Mouse (Mus musculus) limb, embryonic 10.5 days (tissue): ENCODE results near the gene Hoxb8. TPM values are rescaled to one million over a fixed set of nuclear protein-coding genes. Genes with fewer than 3 reads are reported as not detected.
A peak's percentile ranks its signal among the peaks of the same experiment; 100 is the strongest.

ENCODE experiments used
- DNase-seq: peaks from one replicate; pipeline ENCODE4 v3.0.0-alpha.2; 2017; ENCODE audit warnings: low spot score
- H3K27ac ChIP-seq: fragments of 300-500 bp; sonication (generic); 2 replicates; pipeline ENCODE4 v1.5.1; 2016; ENCODE audit warnings: mild to moderate bottlenecking
- H3K27me3 ChIP-seq: fragments of 300-500 bp; sonication (generic); 2 replicates; pipeline ENCODE4 v1.6.1; 2016; ENCODE audit warnings: low read depth, mild to moderate bottlenecking; ENCODE audit not compliant: poor library complexity, severe bottlenecking
- H3K36me3 ChIP-seq: fragments of 300-500 bp; sonication (generic); 2 replicates; pipeline ENCODE4 v1.6.1; 2016; ENCODE audit warnings: mild to moderate bottlenecking, moderate library complexity
- H3K4me1 ChIP-seq: fragments of 300-500 bp; sonication (generic); 2 replicates; pipeline ENCODE4 v1.6.1; 2016
- H3K4me3 ChIP-seq: fragments of 300-500 bp; sonication (generic); 2 replicates; pipeline ENCODE4 v1.5.1; 2016; ENCODE audit warnings: mild to moderate bottlenecking, moderate library complexity
- H3K9me3 ChIP-seq: fragments of 300-500 bp; sonication (generic); replicated peaks from 2 replicates; pipeline ENCODE4 v1.6.1; 2016; ENCODE audit warnings: mild to moderate bottlenecking
- WGBS: fragments of 180-500 bp; shearing (Covaris S2); methylation state at CpG from one replicate; pipeline ENCODE4 v1.1.7; 2016; 5-methylcytosine and 5-hydroxymethylcytosine counted together
- polyA plus RNA-seq: library from polyadenylated mRNA; unstranded; fragments of >200 nt; fragmentation: Nextera tagmentation; extraction: Ambion mirVana; gene quantifications from 2 replicates; pipeline ENCODE4 v1.2.1, GENCODE M21; 2016

The Hoxb8 gene
- polyA plus RNA-seq, 1 experiment from 2014 or later, result 0.95 TPM

DNA sequence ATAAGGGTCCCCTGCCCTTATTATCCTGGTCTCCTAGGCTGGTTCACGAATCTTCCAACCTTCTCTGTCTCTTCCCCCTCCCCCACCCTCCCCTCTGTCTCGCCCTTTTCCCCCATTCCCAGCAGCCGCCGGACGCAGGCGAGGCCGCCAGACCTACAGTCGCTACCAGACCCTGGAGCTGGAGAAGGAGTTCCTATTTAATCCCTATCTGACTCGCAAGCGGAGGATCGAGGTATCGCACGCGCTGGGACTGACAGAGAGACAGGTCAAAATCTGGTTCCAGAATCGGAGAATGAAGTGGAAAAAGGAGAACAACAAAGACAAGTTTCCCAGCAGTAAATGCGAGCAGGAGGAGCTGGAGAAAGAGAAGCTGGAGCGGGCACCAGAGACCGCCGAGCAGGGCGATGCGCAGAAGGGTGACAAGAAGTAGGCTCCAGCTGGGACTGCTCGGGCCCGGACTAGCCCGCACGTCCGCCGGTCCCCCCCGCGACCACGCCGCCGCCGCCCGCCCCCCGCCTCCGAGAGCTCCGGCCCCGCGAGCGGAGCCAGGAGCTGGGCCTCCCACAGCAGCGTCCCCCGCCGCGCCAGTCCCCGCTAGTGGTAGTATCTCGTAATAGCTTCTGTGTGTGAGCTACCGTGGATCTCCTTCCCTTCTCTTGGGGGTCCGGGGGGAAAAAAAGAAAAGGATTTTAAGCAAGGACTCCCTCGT is 2.5 kb downstream of the Hoxb8 start:
- Histone ChIP-seq H3K4me1 (peaks cover 76% of the 10 kb centered on the region), H3K9me3 (no peaks in the 10 kb centered on the region), H3K36me3 (no peaks in the 10 kb centered on the region), H3K27me3 (peaks cover 99% of the 10 kb centered on the region), H3K4me3 (peak overlapping the region; percentile 65), H3K27ac (peak overlapping the region; percentile 89)
- DNase-seq, result peak; percentile 77
- WGBS, result under 1% methylated on average over 49 of the region's 49 CpGs

DNA sequence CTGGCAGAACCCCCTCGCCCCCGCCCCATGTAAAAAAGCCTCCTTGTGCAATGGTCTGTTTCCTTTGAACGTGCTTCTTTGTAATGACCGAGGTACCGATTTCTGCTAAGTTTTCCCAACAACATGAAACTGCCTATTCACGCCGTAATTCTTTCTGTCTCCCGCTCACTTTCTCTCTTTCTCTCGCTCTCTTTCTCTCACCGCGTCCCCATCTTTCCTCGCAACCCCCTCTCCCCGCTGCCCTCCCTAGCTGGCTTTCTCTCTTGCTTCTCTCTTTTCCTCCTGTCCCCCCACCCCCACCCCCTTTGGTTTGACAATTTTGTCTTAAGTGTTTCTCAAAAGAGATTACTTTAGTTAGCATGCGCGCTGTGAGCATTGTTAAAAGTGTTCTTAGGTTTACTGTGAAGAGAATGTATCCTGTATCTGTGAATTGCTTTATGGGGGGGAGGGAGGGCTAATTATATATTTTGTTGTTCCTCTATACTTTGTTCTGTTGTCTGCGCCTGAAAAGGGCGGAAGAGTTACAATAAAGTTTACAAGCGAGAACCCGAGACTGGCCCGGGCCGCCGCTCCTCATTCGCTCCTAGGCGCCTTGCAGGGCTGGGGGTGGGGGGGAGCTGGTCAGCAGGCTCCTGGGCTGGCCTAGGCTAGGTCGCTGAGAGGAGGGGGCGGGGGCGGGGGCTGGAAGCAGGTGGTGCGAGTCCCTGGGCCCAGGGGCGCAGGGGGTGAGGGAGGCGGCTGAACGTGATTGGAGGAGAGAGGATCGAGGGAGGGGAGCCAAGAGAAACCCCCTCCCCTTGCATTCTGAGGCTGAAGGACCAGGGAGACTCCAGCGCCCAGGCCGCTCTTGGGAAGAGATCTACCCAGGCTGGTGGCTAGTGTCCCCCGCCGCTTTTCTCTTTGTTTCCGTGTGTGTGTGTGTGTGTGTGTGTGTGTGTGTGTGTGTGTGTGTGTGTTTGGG is 3.3 kb downstream of the Hoxb8 start:
- DNase-seq, result peak; percentile 87
- Histone ChIP-seq H3K27ac (peak overlapping the region; percentile 89), H3K36me3 (no peaks in the 10 kb centered on the region), H3K4me1 (peaks cover 76% of the 10 kb centered on the region), H3K4me3 (peak overlapping the region; percentile 65), H3K27me3 (peaks cover 99% of the 10 kb centered on the region), H3K9me3 (no peaks in the 10 kb centered on the region)
- whole genome bisulfite sequencing, result under 1% methylated on average over 37 of the region's 37 CpGs

DNA sequence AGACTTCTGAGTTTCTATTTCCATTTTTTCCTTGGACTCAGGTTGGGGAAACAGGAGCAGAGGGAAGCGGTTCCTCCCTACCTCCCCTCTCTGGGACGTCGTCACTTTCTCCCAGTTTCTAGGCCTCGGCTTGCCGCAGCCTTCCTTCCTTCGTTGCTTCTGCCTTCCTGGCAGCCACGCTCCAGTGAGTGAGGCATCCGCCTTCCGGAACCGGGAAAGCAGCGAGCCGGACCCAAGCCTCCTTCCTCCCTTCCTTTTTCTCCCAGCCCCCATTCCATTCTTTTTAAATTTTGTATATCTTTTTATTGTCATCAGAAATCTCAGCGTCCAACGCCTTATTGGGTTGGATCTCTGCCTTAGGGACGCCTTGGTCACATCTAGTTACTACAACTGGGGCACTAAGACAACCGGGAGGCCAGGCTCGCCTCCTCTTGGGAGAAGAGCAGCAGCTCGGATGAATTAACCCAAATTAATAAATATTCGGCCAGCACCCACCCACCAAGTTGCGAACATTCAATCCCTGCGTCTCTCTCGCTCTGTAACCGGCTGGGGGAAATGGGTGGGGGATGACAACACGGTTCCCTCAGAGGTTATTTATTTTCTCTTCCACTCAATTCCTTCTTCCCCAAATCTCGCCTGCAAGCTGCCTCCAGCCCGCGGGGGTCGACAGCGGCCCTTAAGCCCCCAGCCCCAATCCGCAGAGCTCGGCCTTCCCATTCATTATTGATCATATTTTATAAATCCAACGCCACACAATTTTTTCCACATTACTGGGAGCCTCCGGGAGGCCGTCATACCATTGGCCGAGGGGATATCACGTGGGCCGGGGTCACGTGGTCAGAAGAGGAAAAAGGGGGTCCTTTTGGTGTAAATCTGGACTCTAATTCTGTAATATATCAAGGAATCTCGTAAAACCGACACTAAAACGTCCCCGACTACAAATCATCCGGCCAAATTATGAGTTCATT is 4.3 kb downstream of the Hoxb8 start, which contains the start of gene Hoxb7:
Gene Hoxb7, plus strand, starts transcription at position 853 of the 968 bp plus-strand sequence.
- peak; percentile 86 for DNase-seq
- WGBS, result under 1% methylated on average over 43 of the region's 43 CpGs
- H3K4me3 ChIP-seq, result peak within 1 kb of the TSS; percentile 65
- H3K27me3 ChIP-seq, result peaks cover 99% of the 10 kb centered on the region
- no peaks in the 10 kb centered on the region for H3K36me3 ChIP-seq
- peaks cover 84% of the 10 kb centered on the region for H3K4me1 ChIP-seq
- H3K27ac ChIP-seq, result peak within 1 kb of the TSS; percentile 89
- no peaks in the 10 kb centered on the region for H3K9me3 ChIP-seq

DNA sequence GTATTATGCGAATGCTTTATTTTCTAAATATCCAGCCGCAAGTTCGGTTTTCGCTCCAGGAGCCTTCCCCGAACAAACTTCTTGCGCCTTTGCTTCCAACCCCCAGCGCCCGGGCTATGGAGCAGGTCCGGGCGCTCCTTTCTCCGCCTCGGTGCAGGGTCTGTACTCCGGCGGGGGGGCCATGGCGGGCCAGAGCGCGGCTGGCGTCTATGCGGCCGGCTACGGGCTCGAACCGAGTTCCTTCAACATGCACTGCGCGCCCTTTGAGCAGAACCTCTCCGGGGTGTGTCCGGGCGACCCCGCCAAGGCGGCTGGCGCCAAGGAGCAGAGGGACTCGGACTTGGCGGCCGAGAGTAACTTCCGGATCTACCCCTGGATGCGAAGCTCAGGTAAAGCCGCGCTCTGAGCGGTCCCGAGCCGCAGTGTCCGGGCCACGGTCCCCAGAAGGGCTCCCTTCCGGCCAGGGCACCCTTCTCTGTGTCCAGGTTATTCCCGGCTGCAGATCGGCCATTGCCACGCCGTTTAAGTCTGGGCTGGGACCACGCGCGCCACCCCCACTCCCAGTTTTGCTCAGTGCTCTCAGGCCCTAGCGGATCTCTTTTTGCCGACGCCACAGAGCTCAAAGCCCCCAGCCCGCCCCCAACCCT is 5.2 kb downstream of the Hoxb8 start:
- under 1% methylated on average over 55 of the region's 55 CpGs for WGBS
- Histone ChIP-seq H3K9me3 (no peaks in the 10 kb centered on the region), H3K4me1 (peaks cover 82% of the 10 kb centered on the region), H3K4me3 (peak overlapping the region; percentile 65), H3K27ac (peak overlapping the region; percentile 89), H3K27me3 (peaks cover 99% of the 10 kb centered on the region), H3K36me3 (no peaks in the 10 kb centered on the region)
- DNase-seq, result peak; percentile 73

DNA sequence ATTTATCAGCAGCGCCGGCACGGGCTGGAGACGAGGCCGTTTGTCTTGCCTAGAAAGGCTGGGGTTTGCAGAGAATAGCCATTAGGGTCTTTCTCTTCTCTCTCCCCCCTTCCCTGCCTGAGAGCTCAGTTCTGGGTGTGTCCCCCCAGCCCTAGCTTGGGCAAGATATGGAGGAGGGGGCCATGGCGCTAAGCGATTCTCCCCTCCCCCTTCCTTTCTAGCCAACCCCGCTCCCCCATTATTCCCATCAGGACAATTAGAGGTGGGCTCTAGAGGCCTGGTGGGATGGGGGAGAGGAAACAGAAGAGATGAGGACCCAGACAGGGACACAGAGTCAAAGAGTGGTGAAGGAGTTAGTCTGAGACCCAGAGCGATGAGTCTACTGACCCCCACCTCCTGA is 5.7 kb downstream of the Hoxb8 start:
- Histone ChIP-seq H3K4me3 (peak overlapping the region; percentile 65), H3K4me1 (peaks cover 82% of the 10 kb centered on the region), H3K27me3 (peaks cover 99% of the 10 kb centered on the region), H3K36me3 (no peaks in the 10 kb centered on the region), H3K27ac (peak overlapping the region; percentile 89), H3K9me3 (no peaks in the 10 kb centered on the region)
- no peak for DNase-seq
- WGBS, result 2% methylated on average over 9 of the region's 9 CpGs

DNA sequence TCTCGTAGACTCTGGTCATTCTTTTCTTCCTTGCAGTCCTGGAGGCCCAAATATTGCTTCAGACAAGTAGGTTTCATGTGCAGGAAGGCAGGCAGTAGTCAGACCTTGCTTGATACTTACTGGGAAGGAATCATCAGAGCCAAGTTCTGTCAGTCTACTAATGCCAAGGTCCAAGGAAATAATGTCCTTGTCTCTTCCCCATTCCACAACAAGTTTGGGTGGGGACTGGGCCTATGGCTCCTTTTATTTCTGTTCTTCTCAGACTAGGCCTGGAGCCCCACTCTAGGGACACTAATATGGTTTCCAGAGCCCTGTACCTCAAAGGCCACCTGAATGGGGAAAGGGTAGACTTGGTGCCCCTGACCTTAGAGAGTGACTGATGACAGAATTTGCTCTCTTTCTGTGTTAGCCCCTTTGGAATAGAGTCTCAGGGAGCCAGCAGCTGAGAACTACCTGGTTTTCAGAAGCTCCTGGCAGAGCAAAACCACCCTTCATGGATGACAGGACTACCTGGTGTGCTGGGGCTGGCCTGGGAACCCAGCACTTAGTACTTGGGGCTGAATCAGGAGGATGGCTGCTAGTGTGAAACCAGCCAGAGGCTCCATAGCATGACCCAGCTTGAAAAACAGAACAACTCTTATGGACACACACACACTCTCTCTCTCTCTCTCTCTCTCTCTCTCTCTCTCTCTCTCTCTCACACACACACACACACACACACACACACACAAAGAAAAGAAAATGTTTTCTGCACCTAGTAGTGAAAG is 6.9 kb downstream of the Hoxb8 start:
- peaks cover 82% of the 10 kb centered on the region for H3K4me1 ChIP-seq
- H3K9me3 ChIP-seq, result no peaks in the 10 kb centered on the region
- 28% methylated on average over 1 of the region's 1 CpGs for WGBS
- H3K27me3 ChIP-seq, result peaks cover 99% of the 10 kb centered on the region
- DNase-seq, result no peak
- H3K27ac ChIP-seq, result no peak overlapping the region
- no peaks in the 10 kb centered on the region for H3K36me3 ChIP-seq
- no peak overlapping the region for H3K4me3 ChIP-seq

DNA sequence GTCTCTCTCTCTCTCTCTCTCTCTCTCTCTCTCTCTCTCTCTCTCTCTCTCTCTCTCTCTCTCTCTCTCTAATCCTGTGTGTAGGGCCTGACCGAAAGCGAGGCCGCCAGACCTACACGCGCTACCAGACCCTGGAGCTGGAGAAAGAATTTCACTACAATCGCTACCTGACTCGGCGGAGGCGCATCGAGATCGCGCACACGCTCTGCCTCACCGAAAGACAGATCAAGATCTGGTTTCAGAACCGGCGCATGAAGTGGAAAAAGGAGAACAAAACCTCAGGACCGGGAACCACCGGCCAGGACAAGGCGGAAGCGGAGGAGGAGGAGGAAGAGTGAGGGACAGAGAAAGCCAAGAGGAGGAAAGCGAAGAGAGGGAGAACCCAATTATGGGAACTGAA is 7.6 kb downstream of the Hoxb8 start:
- 22% methylated on average over 21 of the region's 21 CpGs for WGBS
- Histone ChIP-seq H3K27ac (no peak overlapping the region), H3K4me1 (peaks cover 80% of the 10 kb centered on the region), H3K9me3 (no peaks in the 10 kb centered on the region), H3K27me3 (peaks cover 99% of the 10 kb centered on the region), H3K36me3 (no peaks in the 10 kb centered on the region), H3K4me3 (no peak overlapping the region)
- DNase-seq, result no peak

DNA sequence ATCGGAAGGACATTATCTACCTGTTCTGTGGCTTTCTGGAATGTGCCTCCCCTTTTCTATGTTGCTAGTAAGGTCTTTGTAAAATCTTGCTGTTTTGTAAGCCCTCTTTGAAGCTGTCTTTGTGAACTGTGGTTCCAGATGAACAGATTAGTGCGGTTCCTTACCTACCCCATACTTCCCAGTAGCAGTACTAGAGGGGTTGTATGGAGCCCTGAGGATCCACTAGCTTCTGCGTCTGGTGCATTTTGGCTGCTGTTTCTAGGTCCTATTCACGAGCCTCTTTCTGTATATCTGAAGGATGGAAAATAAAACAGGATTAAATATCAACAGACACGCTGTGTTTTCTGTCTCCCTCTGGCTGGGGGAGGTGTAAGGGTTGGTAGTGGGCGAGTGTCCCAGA is 8.1 kb downstream of the Hoxb8 start:
- 37% methylated on average over 6 of the region's 6 CpGs for WGBS

DNA sequence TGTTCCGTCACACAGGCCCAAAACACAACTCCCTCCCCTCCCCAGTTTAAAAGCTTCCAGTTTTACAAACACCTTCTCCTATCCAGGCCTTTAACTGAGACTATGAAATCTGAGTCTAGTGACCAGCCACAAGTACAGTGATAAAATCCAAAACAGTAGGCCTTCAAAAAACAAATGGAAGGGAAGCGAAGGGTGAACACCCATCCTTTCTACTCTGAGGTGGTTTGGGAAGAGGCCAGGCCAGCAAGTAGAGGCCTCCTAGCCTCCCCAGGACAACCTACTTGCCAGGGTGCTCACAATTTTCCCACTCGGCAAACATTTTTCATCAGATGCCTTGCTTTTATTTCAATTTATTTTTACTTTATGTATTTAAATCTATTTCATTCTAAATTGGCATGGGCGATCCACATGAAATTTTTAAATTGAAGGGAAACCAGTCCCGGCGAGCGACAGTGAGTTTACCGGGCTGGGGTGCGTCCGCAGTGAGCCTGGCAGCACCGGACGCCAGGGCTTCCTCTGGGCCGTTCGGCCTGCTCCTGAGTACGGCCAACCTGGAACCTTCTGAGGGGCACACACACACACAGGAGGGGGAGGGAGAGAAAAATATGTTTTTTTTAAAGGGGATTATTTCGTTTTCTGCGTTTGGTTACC is 9.1 kb downstream of the Hoxb8 start:
- peaks cover 99% of the 10 kb centered on the region for H3K27me3 ChIP-seq
- 16% methylated on average over 17 of the region's 17 CpGs for WGBS
- H3K36me3 ChIP-seq, result no peaks in the 10 kb centered on the region
- DNase-seq, result no peak
- no peak overlapping the region for H3K4me3 ChIP-seq
- H3K4me1 ChIP-seq, result peaks cover 80% of the 10 kb centered on the region
- H3K9me3 ChIP-seq, result no peaks in the 10 kb centered on the region
- H3K27ac ChIP-seq, result no peak overlapping the region

More for the DNA sequence above, 8.1 kb downstream of the Hoxb8 start:
- Histone ChIP-seq H3K36me3 (no peaks in the 10 kb centered on the region), H3K9me3 (no peaks in the 10 kb centered on the region), H3K4me1 (peaks cover 80% of the 10 kb centered on the region), H3K4me3 (no peak overlapping the region), H3K27me3 (peaks cover 99% of the 10 kb centered on the region), H3K27ac (no peak overlapping the region)
- no peak for DNase-seq

DNA sequence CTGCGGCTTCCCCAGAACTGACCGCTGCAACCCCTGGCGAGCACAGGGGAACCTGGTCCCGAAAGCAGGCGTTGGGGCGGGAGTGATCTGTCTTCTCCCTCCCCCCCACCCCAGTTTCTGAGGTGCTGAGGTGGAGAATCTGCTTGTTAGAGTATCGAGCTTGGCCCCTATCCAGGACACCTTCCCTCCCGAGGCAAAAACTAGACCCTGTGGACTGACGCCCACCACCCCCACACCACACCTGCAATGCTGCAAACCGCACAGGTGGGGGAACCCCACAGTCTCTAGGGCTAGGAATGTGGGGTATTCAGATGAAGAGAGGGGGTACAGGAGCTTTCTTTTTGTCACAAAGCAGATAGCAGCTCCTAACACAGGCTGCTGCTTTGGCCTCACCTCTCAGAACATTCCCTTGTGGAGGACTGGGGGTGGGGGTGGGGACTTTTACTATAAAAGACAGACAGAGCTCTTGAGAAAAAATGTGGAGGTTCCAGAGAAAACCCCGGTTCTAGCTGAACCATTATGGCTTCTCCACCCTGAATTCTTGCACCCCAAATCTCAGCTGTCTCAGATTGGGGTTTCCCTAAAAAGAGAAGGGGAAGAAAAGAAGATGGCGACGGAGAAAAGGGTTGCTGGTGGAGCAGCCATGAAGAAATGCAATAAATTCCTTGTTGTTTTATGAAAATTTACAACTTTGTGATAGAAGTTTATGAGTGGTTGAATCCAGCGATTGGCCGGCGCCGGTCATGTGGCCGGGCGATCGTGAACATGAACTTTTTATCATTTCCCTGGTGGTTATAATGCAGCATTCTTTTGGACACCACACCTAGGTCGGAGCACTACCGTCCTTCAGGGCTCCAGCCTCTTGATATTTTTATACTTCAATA is 10.2 kb downstream of the Hoxb8 start, which contains the start of gene Hoxb6:
Gene Hoxb6, plus strand, starts transcription at position 796 of the 884 bp plus-strand sequence.
- Histone ChIP-seq H3K27ac (peak within 1 kb of the TSS; percentile 82), H3K4me1 (peaks cover 81% of the 10 kb centered on the region), H3K27me3 (peaks cover 99% of the 10 kb centered on the region), H3K36me3 (no peaks in the 10 kb centered on the region), H3K9me3 (no peaks in the 10 kb centered on the region), H3K4me3 (peak within 1 kb of the TSS; percentile 56)
- WGBS, result 2% methylated on average over 22 of the region's 22 CpGs
- DNase-seq, result no peak
